8 mouse cellular contexts compared by ENCODE assay signal in genomic region chr3:59059022-59059541, GRCm38 (mm10). TPM values are rescaled to one million over a fixed set of nuclear protein-coding genes. Genes with fewer than 3 reads are reported as not detected.
A peak's percentile ranks its signal among the peaks of the same experiment; 100 is the strongest.
DNase-seq lines count a peak whose midpoint lies in the region; ATAC-seq lines count a peak whose summit lies in the region.

No protein-coding gene starts in this region.

- H3K9me3 ChIP-seq in intestine, embryonic 15.5 days = no peaks in the 10 kb centered on the region

- peak; percentile 80 for ATAC-seq in intestine, embryonic 15.5 days
- ATAC-seq in megakaryocyte-erythroid progenitor cell, adult 5-6 weeks (replicated peaks; ENCODE audit: low FRiP score, low TSS enrichment, poor library complexity, severe bottlenecking) = peak; percentile 89

- no peaks in the 10 kb centered on the region for H3K36me3 ChIP-seq in intestine, embryonic 15.5 days

- no peaks in the 10 kb centered on the region; the same call in 1 of the 2 replicates for H3K27me3 ChIP-seq in intestine, embryonic 15.5 days (replicated peaks)

- H3K9ac ChIP-seq in intestine, embryonic 15.5 days = no peak overlapping the region

- no peak overlapping the region for H3K27ac ChIP-seq in intestine, embryonic 15.5 days

- H3K4me3 ChIP-seq in intestine, embryonic 15.5 days (replicated peaks) = no peak overlapping the region

- H3K4me2 ChIP-seq in intestine, embryonic 15.5 days (replicated peaks) = peak overlapping the region; percentile 48

- intact Hi-C loops in gastrocnemius, postnatal 14 days (cut with DNase I; ENCODE audit: low total_unique reads) = loop anchor here (5.0 kb wide), 1 partner anchor 72 kb away; no protein-coding TSS in a partner anchor
- intact Hi-C loops in left cerebral cortex, postnatal 10 days (cut with DNase I) = loop anchor here (5.0 to 10.0 kb wide), 2 partner anchors 77 to 404 kb away; no protein-coding TSS in a partner anchor

- peak; percentile 29 for DNase-seq in urinary bladder, postnatal 25 days (ENCODE audit: low spot score)
- no peak for DNase-seq in urinary bladder, postnatal 10 days (ENCODE audit: low spot score)
- peak; percentile 89 for DNase-seq in embryo, embryonic 11 days
- peak; percentile 38 for DNase-seq in gastrocnemius, postnatal 14 days
- DNase-seq in left cerebral cortex, postnatal 10 days (ENCODE audit: extremely low spot score in 1 of 2, low spot score in 2 of 2) = peak; percentile 66 to 84
- DNase-seq in right cerebral cortex, postnatal 4 days = peak; percentile 43

- H3K4me1 ChIP-seq in intestine, embryonic 15.5 days (replicated peaks) = no peaks in the 10 kb centered on the region

- 4% methylated on average over 7 of the region's 7 CpGs for WGBS in intestine, embryonic 15.5 days

RNA-seq across cellular contexts. Expression of gene Gpr171, which starts 42.5 kb away (rescaled TPM):
- total RNA-seq in gastrocnemius, postnatal 14 days (2021) = not detected
- 0.97 and 1.00 TPM in 2 replicates for polyA plus RNA-seq in intestine, embryonic 15.5 days (2015; fragmentation: Nextera tagmentation; extraction: Ambion mirVana)
- not detected for total RNA-seq in left cerebral cortex, postnatal 10 days (2021)
- total RNA-seq in megakaryocyte-erythroid progenitor cell, adult 5-6 weeks (2014; fragmentation: Nextera tagmentation) = 0.83 and 2.6 TPM in 2 replicates
- 3.4 and 7.8 TPM in 2 replicates for total RNA-seq in megakaryocyte-erythroid progenitor cell, adult 5-6 weeks (2017)

RNA-seq across cellular contexts. Expression of gene Med12l, which starts 53.5 kb away (rescaled TPM):
- 1 to 10 TPM; 1.4 to 1.9 TPM for total RNA-seq in gastrocnemius, postnatal 14 days (2021)
- 1.1 and 1.5 TPM in 2 replicates for polyA plus RNA-seq in intestine, embryonic 15.5 days (2015; fragmentation: Nextera tagmentation; extraction: Ambion mirVana)
- total RNA-seq in left cerebral cortex, postnatal 10 days (2021) = 10 to 100 TPM; 30.0 to 30.3 TPM
- 3.5 and 8.4 TPM in 2 replicates for total RNA-seq in megakaryocyte-erythroid progenitor cell, adult 5-6 weeks (2014; fragmentation: Nextera tagmentation)
- total RNA-seq in megakaryocyte-erythroid progenitor cell, adult 5-6 weeks (2017) = 4.5 and 5.4 TPM in 2 replicates
